In genomic region chr10:87804792-87805082, GRCm38 (mm10) we compare ENCODE assay signal across 24 mouse cellular contexts. TPM values are rescaled to one million over a fixed set of nuclear protein-coding genes. Genes with fewer than 3 reads are reported as not detected.
A peak's percentile ranks its signal among the peaks of the same experiment; 100 is the strongest.
DNase-seq lines count a peak whose midpoint lies in the region; ATAC-seq and TF ChIP-seq lines count a peak whose summit lies in the region.
"Had no signal": no experiment of that assay in that cellular context is flagged by ENCODE, and none has a peak within 500 bp of the region (broad histone marks: within the 10 kb centered on the region; RNA-seq: fewer than 3 reads in every experiment).

No protein-coding gene starts in this region.

- H3K36me3 ChIP-seq in heart, embryonic 10.5 days, result no peaks in the 10 kb centered on the region
- no peaks in the 10 kb centered on the region for H3K36me3 ChIP-seq in stomach, embryonic 16.5 days (ENCODE audit: control insufficient read depth, insufficient read depth, low read length)
- H3K36me3 ChIP-seq in stomach, postnatal 0 days (ENCODE audit: control insufficient read depth, insufficient read depth, low read length), result no peaks in the 10 kb centered on the region
- H3K36me3 ChIP-seq: embryonic facial prominence, embryonic 13.5 days; forebrain, embryonic 15.5 days; G1E had no signal

- no peaks in the 10 kb centered on the region for H3K4me1 ChIP-seq in heart, embryonic 10.5 days
- H3K4me1 ChIP-seq in stomach, embryonic 16.5 days (ENCODE audit: control insufficient read depth, insufficient read depth, low read length), result no peaks in the 10 kb centered on the region
- H3K4me1 ChIP-seq in stomach, postnatal 0 days (replicated peaks; ENCODE audit: control insufficient read depth, insufficient read depth), result no peaks in the 10 kb centered on the region
- H3K4me1 ChIP-seq: forebrain, embryonic 13.5 days; forebrain, embryonic 15.5 days had no signal

- no peak for ATAC-seq in stomach, embryonic 16.5 days (ENCODE audit: insufficient read depth, low FRiP score)
- no peak for ATAC-seq in stomach, postnatal 0 days (ENCODE audit: low FRiP score, low TSS enrichment)
- ATAC-seq: activated CD4-positive, CD25-positive, alpha-beta regulatory T cell, adult 4 months; CD4-positive, CD25-positive, alpha-beta regulatory T cell, adult 4 months; forebrain, embryonic 13.5 days; forebrain, embryonic 15.5 days; forebrain, postnatal 0 days; Patski had no signal

- H3K9ac ChIP-seq in stomach, embryonic 16.5 days (ENCODE audit: low read length), result no peak overlapping the region
- no peak overlapping the region for H3K9ac ChIP-seq in stomach, postnatal 0 days (ENCODE audit: low read length)
- H3K9ac ChIP-seq: embryonic facial prominence, embryonic 13.5 days; forebrain, embryonic 13.5 days; forebrain, embryonic 15.5 days; forebrain, postnatal 0 days had no signal

- H3K27me3 ChIP-seq in heart, embryonic 10.5 days (ENCODE audit: insufficient read depth, poor library complexity, severe bottlenecking), result no peaks in the 10 kb centered on the region
- H3K27me3 ChIP-seq in stomach, embryonic 16.5 days (ENCODE audit: control insufficient read depth, insufficient read depth, low read length), result no peaks in the 10 kb centered on the region
- no peaks in the 10 kb centered on the region for H3K27me3 ChIP-seq in stomach, postnatal 0 days (ENCODE audit: control insufficient read depth, insufficient read depth, low read length)
- H3K27me3 ChIP-seq: CH12.LX; embryonic facial prominence, embryonic 13.5 days; forebrain, embryonic 13.5 days; forebrain, embryonic 15.5 days; Patski had no signal

- TF ChIP-seq EP300 in stomach, postnatal 0 days (optimal IDR thresholded peaks at IDR 0.05), result no peak

- H3K27ac ChIP-seq in heart, embryonic 10.5 days, result no peak overlapping the region
- H3K27ac ChIP-seq in stomach, embryonic 16.5 days (ENCODE audit: low read length), result peak overlapping the region; percentile 2; the same call in 1 of the 2 replicates
- no peak overlapping the region for H3K27ac ChIP-seq in stomach, postnatal 0 days (replicated peaks)
- H3K27ac ChIP-seq: embryonic facial prominence, embryonic 13.5 days; forebrain, embryonic 13.5 days; forebrain, embryonic 15.5 days had no signal

- no peak overlapping the region for H3K4me2 ChIP-seq in stomach, embryonic 16.5 days (ENCODE audit: low read depth, low read length)
- H3K4me2 ChIP-seq in stomach, postnatal 0 days (replicated peaks; ENCODE audit: low read depth), result no peak overlapping the region
- H3K4me2 ChIP-seq: embryonic facial prominence, embryonic 13.5 days; forebrain, embryonic 13.5 days; forebrain, embryonic 15.5 days had no signal

- 100% methylated on average over 1 of the region's 1 CpGs for WGBS in heart, embryonic 10.5 days
- WGBS in stomach, embryonic 16.5 days, result 90% methylated on average over 1 of the region's 1 CpGs
- WGBS in stomach, postnatal 0 days, result 91% methylated on average over 1 of the region's 1 CpGs

- DNase-seq in adrenal gland, adult 2 months, result peak; percentile 19
- DNase-seq in adrenal gland, postnatal 25 days, result no peak
- peak; percentile 89 for DNase-seq in heart, adult 11 months
- DNase-seq in heart, embryonic 10.5 days (ENCODE audit: low spot score), result no peak
- DNase-seq in lung, postnatal 25 days (ENCODE audit: low spot score), result peak; percentile 10
- DNase-seq in lung, postnatal 14 days, result no peak
- DNase-seq in stomach, postnatal 0 days (ENCODE audit: low spot score), result no peak
- DNase-seq: adrenal gland, postnatal 10 days; B cell, adult 2 months; cerebellum, adult 11-12 months; cerebellum, adult 2 months; cerebellum, adult 9-10 months; cerebellum, postnatal 10 days; cerebellum, postnatal 25 days; forebrain, postnatal 0 days had no signal

- no peak for TF ChIP-seq CTCF in stomach, postnatal 0 days (IDR thresholded peaks at IDR 0.05; ENCODE audit: low read depth)

- no peak overlapping the region for H3K4me3 ChIP-seq in heart, embryonic 10.5 days
- no peak overlapping the region for H3K4me3 ChIP-seq in stomach, embryonic 16.5 days (replicated peaks; ENCODE audit: low read length)
- no peak overlapping the region for H3K4me3 ChIP-seq in stomach, postnatal 0 days (ENCODE audit: low read depth, low read length)
- H3K4me3 ChIP-seq: embryonic facial prominence, embryonic 13.5 days; forebrain, embryonic 13.5 days; forebrain, embryonic 15.5 days had no signal

- no peaks in the 10 kb centered on the region for H3K9me3 ChIP-seq in heart, embryonic 10.5 days
- H3K9me3 ChIP-seq in stomach, embryonic 16.5 days (replicated peaks; ENCODE audit: control insufficient read depth, low read length), result no peaks in the 10 kb centered on the region
- no peaks in the 10 kb centered on the region for H3K9me3 ChIP-seq in stomach, postnatal 0 days (ENCODE audit: control insufficient read depth, low read length)
- H3K9me3 ChIP-seq: embryonic facial prominence, embryonic 13.5 days; forebrain, embryonic 13.5 days; forebrain, embryonic 15.5 days had no signal

RNA-seq across cellular contexts. Expression of gene Igf1, which starts 53.3 kb away (rescaled TPM):
- total RNA-seq in adrenal gland, adult 2 months (2021), result 10 to 100 TPM; 39.0 to 46.4 TPM
- polyA plus RNA-seq in adrenal gland, adult 2 months (2012; rRNA removed), result 23.7 and 31.9 TPM in 2 replicates
- total RNA-seq in adrenal gland, postnatal 25 days (2021), result 8.0 and 13.0 TPM in 2 replicates
- polyA plus RNA-seq in heart, embryonic 10.5 days (2016; fragmentation: Nextera tagmentation; extraction: Ambion mirVana), result 22.8 and 24.1 TPM in 2 replicates
- polyA plus RNA-seq in stomach, embryonic 16.5 days (2015; fragmentation: Nextera tagmentation; extraction: Ambion mirVana), result 145 and 146 TPM in 2 replicates
- 38.1 and 42.5 TPM in 2 replicates for polyA plus RNA-seq in stomach, postnatal 0 days (2015; fragmentation: Nextera tagmentation; extraction: Ambion mirVana)
- total RNA-seq: CH12.LX had no signal

Comparison
In these comparisons a context has a peak if more than half of its experiments do, and no peak if none do; other contexts are left out.
1. DNase-seq: peak in adrenal gland, adult 2 months (single experiment), heart, adult 11 months (single experiment) and lung, postnatal 25 days (single experiment); none in adrenal gland, postnatal 25 days (single experiment), heart, embryonic 10.5 days (single experiment), lung, postnatal 14 days (single experiment) and stomach, postnatal 0 days (single experiment).